Mouse (Mus musculus) cerebellum, adult (tissue): Measurements from ENCODE around the gene 2810408A11Rik.
A peak's percentile ranks its signal among the peaks of the same experiment; 100 is the strongest.
"Not testable (repeated sequence)": the region's sequence is repeated elsewhere in the genome, so short reads cannot be mapped to it uniquely, and the experiment has no call there.

Source experiments
- ATAC-seq: cut with Nextera tagmentation; 2 replicates; pipeline ENCODE4 v1.9.2; 2017; ENCODE audit warnings: mild to moderate bottlenecking, moderate library complexity, mixed read lengths; ENCODE audit not compliant: insufficient number of reproducible peaks, low FRiP score, low TSS enrichment

Gene 2810408A11Rik

DNA sequence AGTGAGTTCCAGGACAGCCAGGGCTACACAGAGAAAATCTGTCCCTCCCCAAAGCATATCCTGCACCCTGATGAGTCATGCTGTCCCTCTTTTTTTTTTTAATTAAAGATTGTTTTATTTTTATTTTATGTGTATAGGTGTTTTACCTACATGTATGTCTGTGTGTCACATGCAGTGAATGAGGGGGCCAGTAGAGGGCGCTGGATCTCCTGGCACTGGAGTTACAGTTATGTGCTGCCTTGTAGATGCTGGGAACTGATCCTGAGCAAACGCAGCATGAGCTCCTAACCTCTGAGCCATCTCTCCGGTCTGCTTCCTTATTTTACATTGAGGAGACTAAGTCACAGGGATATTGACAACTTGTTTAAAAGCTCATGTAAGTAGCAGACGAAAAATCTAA, 17.7 kb downstream of the 2810408A11Rik start:
- ATAC-seq: no peak

DNA sequence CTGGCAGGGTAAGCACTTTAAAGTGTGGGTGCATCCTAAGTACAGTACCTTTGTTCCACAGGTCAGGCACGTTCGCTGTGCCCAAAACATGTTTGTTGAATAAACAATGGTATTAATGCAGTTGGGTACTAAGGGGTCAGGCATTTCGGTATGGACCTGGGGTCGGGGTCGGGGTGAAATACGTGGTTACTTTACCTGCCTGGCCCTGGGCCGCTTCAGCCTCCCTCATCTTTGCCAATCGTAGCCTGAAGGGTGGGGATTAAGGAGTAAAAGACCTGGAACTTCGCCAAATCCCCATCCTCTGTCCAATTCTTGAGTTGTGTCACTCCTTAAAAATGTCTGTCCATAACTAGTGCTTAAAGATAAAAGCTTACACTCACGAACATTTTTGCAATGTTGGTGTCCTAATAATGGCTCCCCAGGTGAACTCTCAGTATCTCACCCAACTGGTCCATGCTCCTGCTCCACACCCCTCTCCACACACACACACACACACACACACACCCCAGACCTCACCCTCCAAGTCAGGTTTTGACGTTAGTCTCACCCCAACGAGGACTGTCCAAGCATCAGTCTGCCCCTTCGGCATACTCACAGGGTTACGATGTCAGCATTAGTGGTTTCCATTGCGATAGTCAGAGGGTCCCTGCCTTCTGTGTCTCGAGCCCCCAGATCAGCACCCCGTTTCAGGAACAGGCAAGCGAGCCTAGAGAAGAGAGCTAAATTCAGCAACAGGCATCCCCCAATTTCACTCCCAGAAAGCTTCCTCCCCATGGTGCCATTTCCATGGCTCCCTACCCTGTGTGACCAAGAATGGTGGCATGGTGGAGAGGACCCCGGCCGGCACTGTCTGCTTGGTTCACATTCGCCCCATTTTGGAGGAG, 18.8 kb downstream of the 2810408A11Rik start:
- ATAC-seq: no peak

DNA sequence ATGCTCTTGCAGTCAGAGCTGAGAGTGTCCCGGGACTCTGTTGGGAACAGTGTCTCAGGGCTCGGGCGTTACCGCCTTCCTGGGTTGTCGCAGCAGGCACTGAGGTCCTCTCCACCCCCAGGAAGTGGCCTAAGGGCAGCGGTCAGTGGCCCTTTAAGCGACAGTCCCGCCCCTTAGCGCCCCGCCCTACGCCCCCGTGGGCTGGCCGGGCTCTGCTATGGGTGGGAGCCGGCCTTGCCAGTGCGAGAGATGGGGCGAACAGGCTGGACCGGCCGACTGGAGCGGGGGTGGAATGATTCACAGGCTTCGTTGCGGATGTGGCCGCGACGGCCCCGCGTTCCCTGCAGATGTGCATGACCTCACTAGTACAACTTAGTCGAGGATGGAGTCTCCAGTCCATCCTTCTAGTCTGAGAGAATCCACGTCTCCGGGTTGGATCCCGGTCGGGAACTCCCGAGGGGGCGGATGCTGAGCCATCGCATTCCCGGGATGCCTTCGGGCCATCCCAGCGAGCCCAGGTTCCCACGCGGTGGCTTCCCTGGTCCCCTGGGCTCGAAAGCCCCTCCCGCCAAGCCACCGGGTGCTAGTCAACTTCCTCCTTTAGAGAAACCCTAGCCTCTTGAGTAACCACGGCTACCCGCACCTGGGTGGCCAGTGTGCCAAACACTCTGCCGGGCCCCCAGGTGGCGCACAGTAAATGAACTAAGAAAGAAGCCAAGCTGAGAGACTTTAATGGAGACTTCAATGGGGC, 19.8 kb downstream of the 2810408A11Rik start, which contains the start of gene Kctd11:
Gene Kctd11, minus strand, starts transcription at position 554 of the 751 bp plus-strand sequence.
- ATAC-seq: peak; percentile 65; the same call in 1 of the 2 replicates

DNA sequence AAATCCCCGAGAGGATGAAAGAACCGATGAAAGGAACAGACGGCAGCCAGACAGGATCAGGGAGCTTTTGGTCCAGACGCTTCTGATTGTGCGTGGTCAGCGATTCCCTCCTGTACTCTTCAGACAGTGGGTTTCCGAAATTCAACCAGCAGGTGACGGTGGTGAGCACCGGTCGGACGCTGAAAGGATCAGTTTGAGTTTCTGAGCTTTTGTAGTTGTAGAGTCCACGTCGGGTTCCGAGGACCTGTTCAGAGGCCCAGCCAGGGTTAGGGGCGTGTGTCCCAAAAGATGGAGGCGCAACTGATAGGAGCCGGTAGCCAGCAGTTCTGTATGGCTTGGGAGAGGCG, 20.3 kb downstream of the 2810408A11Rik start:
- 0 out of 2 replicates have a peak, but pooled peaks have one; percentile 12 for ATAC-seq

DNA sequence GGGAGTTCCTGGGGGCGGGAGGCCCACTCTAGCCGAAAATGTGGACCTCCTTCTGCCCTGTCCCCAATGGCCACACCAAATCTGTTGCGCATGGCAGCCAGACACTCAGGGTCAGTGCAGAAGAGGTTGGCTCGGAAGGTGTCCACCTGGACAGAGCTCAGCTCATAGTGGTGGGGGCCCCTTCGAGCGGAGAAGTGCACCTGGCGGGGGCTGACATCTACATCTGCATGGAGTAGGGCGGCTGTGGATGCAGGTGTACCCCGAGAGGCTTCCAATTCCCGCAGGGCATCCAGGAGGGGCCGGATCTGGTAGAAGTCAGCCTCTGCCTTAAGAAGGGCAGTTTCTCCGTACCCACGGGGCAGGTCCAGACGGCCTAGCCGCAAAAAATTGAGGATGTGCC, 21.1 kb downstream of the 2810408A11Rik start:
- no peak for ATAC-seq

DNA sequence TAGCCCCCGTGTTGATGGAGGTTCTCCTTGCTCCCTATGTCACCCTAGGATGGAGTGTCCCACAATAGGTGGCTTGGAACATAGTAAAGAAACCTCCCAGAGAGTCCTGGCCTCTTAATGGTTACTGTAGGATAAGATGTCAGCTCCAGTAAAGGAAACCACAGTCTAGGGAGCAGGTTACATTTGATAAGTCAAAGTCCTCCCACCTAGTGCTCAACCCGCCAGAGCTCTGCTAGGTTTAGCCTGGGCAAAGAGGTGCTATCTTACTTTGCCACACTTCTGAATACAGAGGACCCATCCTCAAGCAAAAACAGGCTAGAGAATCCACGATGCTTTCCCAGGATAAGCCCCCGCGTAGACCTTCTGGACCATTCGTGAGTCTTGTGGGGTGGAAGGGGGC, 21.8 kb downstream of the 2810408A11Rik start:
- no peak for ATAC-seq

DNA sequence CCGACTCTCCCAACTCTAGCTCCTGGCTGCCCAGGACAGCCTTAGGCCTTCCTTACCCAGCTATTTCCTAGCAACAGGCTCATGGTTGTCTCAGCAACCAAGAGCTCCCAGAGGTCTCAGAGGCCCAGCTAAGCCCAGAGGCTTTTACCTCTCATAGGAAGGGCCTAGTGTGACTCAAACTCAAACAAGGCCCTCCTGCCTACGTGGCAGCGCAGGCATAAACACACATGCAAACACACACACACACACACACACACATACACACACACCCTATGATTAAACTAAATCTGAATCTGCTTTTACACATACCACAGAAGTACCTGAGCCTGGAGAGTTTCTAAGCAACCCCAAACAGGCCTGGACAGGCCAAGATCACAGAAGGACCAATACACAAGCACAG, 22.4 kb downstream of the 2810408A11Rik start:
- no peak for ATAC-seq

DNA sequence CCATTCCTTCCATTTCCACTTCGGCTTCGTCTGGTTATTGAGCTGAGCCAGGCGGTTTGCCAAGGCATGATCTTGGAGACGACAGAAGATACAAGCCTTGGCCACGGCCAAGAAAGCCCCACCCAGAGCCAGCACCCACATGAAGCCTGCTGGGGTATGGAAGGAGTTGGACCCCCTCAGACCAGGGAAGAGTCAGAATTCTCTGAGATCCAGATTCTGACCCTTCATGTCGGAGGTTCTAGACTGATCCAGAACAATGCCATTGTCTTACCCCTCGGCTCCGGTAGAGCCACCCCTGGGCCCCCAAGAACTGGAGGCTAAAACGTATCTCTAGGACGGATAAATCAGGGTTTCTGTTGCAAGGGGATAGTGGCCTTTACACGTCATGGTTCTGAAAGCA, 22.9 kb downstream of the 2810408A11Rik start, which contains the start of gene Tmem95:
Gene Tmem95, minus strand, starts transcription at position 141 of the 400 bp plus-strand sequence.
- no peak for ATAC-seq

DNA sequence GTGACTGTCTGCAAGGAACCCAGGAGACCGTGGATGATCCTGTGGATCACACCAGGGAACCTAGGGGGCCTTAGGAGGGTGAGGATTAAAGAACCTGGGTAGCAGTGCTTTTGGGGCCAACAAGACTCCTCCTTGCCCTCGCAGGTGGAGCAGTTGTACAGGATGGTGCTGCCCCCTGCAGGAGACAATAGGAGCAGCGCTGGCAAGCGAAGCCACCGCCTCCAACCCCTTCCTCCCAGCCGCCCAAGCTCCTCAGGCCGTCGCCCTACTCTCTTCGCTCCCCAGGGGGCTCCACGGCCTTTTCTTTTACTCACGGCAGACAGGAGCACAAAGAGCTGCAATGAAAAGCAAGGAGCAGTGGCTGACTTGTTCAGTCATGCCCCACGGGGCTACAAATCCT, 23.9 kb downstream of the 2810408A11Rik start:
- ATAC-seq: no peak

DNA sequence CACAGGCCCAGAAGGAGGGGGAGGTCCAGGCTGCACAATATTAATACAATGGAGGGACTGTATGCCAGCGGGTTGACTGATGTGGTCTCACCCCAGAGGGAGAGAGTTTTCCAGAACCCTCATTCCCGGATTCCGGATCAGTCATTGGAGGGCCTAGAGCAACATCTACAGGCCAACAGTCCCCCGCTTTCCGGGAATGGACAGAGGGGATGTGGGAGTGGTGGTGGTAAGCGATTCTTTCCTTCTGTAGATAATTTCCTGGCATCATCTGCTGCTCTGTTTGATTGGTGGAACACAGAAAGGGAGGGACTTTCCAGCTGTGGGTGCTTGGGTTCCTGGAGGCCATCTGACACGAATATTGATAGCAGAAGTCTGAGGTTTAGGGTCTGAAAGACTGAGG, 24.6 kb downstream of the 2810408A11Rik start:
- no peak for ATAC-seq

DNA sequence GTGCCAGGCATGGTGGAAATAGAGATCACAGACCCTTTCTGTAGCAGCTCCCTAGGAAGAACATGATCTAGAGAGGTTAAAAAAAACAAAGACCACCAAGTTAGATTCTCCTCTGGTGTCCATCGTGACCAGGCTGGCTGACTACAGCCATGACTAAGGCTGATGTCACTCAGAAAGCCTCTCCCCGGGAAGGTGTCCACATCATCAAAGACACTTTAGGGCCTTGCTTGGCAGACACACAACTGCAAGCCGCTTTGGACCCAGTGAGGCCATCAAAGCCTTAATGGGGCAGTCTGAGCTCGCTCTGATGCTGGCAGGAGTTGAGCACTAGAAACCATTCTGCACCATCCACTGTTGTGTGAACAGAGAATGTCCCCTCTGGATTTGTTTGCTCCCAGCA, 28.3 kb downstream of the 2810408A11Rik start:
- no peak for ATAC-seq

DNA sequence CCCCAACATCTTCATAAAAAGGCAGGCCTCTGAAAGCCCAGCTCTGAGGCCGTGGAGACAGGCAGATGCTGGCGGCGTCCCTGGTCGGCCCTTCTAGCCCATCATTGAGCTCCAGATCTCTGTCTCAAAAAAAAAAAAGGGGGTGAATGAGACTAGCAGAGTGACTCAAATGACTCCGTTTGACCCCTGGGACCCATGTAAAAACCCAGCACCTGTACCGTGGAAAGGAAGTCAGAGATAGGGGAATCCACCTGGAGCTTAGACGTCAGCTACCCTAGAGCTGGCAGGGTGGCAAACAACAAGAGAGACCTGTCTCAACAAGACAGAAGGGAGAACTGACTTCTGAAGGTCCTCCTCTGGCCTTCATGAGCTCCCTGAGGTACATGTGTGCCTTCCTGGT, 29.0 kb downstream of the 2810408A11Rik start:
- ATAC-seq: no peak

DNA sequence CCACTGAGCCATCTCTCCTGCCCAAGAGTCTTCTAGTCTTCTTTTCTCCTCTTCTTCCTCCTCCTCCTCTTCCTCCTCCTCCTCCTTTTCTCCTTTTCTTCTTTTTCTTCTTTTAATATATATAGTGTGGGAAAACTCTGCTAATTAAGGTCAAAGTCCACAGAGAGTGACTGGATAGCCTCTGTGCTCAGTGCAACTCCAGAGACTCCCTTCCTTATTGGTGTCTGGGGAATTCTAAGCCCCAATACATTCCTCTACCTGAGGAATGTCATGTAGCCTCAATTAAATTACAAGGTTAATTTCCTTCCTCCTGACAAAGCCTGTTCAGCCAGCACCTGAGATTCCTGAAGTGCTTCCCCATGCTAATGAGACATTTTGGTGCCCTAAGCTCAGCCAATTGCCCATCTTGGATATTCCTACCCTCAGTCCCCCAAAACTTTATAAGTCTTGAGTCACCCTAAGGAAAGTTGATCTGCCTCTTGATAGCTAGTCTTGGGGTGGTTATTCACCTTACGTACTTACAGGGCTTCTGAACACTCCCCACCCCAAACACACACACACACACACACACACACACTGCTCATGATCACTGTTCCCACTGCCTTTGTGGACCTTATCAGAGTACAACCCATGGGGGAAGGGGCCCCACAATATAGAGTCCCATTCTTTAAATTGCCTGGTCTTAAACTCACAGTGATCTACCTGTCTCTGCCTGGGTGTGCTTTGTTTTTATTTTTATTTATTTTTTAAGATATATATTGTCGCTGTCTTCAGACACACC, 30.3 kb downstream of the 2810408A11Rik start:
- no peak for ATAC-seq

DNA sequence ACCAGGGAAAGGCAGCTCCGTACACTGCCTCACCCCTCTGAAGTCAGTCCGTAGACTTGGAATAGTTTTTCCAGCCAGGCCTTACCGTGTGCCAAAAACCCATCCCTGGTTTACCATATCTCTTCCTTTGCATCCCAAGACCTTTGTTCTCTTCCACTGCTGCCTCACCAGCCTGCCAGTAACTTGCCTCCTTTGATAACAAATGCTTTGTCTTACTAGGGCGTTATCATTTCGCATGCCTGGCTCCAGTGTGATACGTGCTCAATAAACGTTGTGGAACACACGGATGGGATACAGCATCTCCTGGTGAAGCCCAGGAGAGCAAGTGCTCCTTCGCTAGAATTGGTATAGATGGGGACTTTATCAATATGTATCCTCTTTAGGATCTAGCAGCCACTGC, 33.5 kb downstream of the 2810408A11Rik start:
- ATAC-seq: no peak

DNA sequence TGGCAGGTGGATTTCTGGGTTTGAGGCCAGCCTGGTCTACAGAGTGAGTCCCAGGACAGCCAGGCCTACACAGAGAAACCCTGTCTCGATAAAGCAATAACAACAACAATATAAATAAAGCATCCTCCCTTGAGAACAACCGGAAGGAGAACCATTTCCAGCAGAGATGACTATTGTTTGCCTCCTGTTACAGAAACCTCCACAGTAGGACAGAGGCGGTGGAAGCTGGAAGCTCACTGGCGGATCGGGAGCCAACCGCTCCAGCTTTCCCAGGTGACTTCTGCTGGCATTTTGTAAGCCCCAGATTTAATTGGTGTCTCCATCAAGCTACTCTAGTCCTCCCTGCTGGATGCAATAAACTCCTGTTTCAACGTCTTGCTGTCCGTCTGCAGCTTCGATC, 35.2 kb downstream of the 2810408A11Rik start:
- no peak for ATAC-seq

DNA sequence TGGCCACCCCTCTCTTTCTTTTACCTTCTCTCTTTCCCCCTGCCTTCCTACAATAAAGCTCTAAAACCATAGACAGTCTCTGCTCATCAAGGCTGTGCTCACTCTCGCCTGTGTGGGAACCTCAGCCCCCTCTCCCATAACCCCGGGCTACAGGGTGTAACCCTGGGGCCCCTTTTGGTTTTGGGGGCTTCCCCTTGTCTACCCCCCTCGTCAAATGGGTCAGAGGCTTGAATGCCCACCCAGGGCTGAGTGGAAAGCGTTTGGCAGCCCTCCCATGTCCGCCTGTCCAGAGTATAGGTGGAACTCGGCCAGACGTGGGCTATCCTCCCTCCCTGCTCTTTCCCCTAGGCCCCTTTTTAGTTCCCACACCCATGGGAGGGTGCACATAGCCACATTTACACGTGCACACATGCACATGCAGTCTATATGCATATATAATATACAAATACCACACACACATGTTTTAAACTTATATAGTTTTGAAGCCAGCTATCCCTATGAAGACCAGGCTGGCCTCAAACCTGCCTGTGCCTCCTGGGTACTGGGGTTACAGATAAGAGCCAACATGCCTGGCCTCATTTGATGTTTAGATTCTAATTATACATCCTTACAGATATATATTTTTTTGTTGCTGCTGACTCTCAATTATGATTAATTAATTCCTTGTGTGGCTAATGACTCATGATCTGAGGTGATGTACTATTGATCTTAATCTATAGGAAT, 36.5 kb downstream of the 2810408A11Rik start:
- no peak for ATAC-seq

DNA sequence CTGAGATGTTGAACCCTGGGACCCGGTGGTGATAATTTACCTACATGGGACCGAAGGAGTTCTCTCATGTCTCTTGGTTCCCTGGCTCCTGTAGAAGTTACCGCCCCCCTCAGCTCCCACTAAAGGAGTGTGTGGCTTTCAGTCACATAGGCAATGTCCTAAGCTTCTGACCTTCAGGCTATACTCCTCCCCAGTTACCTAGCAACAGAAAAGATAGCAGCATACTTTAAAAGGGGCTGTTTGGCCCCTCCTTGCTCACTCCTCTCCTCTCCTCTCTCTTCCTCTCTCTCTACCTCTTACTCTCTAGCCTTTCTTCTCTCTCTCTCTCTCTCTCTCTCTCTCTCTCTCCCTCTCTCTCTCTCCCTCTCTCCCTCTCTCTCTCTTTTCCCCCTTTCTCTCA, 37.1 kb downstream of the 2810408A11Rik start:
- ATAC-seq: not testable (repeated sequence)

DNA sequence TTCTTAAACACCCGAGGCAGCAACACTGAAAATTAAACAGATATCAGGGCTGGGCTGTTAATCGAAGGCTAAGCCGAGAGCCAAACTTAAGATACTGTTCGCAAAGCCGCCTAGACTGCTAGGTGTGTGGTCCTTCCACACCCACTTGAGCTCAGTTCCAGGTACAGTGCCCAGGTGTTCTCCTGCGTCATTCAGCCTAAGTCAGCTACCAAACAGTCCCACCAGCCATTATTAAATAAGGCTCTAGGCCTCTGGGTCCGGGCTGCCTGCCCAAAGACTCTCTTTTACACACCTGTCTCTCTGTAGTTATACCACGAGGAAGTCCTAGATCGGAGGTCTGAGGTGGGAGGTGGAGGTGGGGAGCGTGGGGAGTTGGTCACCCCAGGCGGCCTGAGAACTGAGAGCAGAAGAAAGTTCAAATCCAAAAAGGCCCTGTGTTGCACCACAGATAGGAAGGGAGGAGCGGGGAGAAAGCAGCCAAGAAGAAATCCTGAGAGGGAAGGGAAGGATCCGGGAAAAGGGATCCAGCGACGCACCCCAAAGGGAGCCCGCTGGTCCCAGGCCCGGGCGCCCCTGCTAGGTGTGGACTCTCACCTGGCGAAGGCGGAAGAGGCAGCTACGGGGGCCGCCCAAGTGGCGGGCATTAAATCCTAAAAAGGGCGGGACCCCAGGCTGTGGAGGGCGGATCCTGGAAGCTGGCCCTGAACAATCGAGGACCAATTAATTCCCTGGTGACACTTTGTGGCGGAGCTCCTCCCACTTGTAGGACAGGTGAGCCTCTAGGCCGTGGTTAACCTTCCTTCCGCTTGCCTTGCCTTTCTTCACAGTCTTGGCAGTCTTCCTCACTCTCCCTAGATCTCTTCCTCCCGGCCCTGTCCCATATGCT, 42.4 kb downstream of the 2810408A11Rik start, which contains the start of gene Tnk1:
Gene Tnk1, minus strand, starts transcription at position 618 of the 886 bp plus-strand sequence.
- no peak for ATAC-seq

DNA sequence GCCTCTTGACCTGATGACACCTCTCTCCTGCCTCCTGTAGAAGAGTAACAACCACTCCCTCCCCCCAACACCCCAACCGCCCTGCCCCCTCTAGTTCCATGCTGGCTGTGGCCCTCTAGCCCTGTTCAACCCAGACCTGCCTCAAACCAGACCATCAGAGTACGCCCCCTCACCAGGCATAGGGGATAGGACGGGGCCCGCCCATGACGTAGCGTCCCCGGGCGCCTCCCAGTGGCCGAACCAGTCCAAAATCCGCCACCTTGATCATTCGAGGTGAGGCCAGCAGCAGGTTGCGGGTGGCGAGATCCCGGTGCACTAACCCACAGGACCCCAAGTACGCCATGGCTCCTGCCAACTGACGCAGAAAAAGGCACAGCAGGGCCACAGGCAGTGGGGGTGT, 45.4 kb downstream of the 2810408A11Rik start:
- no peak for ATAC-seq
